Mouse (Mus musculus) heart, adult 2 months (tissue): ENCODE data around the gene Fam181a.

Experiments used
- CTCF ChIP-seq: fragments of 200-600 bp; IDR thresholded peaks from 2 replicates; pipeline ENCODE4 v1.8.1; 2022; ENCODE audit warnings: antibody characterized with exemption, mild to moderate bottlenecking, moderate library complexity
- POLR2A ChIP-seq: fragments of 200-500 bp; IDR thresholded peaks from 2 replicates; pipeline ENCODE4 v1.6.1; 2011; ENCODE audit warnings: mild to moderate bottlenecking, low read depth, low read length, control low read depth; ENCODE audit not compliant: insufficient read depth

GRCm38 (mm10) chr12:103311921-103312320 lies 1.1 kb downstream of the Fam181a start:
- no peak for TF ChIP-seq POLR2A
- TF ChIP-seq CTCF: no peak
